9 mouse cellular contexts compared by ENCODE assay signal in genomic region chr4:135652966-135653607, GRCm38 (mm10). TPM values are rescaled to one million over a fixed set of nuclear protein-coding genes. Genes with fewer than 3 reads are reported as not detected.
DNase-seq lines count a peak whose midpoint lies in the region; ATAC-seq and TF ChIP-seq lines count a peak whose summit lies in the region.
"Had no signal": no experiment of that assay in that cellular context is flagged by ENCODE, and none has a peak within 500 bp of the region (broad histone marks: within the 10 kb centered on the region; RNA-seq: fewer than 3 reads in every experiment).

No protein-coding gene starts in this region.

- TF ChIP-seq POLR2A in MEL (IDR thresholded peaks at IDR 0.05; ENCODE audit: control insufficient read depth in 1 of 2, insufficient read depth in 1 of 2, low read depth in 1 of 2, low read length in 2 of 2, poor library complexity in 1 of 2), result no peak

- H3K79me2 ChIP-seq in MEL (ENCODE audit: control insufficient read depth, insufficient read depth, low read length, poor library complexity), result no peaks in the 10 kb centered on the region

- no peak for ATAC-seq in forebrain, embryonic 14.5 days
- no peak for ATAC-seq in forebrain, embryonic 16.5 days

- H3K4me2 ChIP-seq in forebrain, embryonic 14.5 days (ENCODE audit: low read length), result no peak overlapping the region
- no peak overlapping the region for H3K4me2 ChIP-seq in forebrain, embryonic 16.5 days (ENCODE audit: low read length)

- H3K4me3 ChIP-seq in forebrain, embryonic 14.5 days (ENCODE audit: low read depth, low read length), result no peak overlapping the region
- no peak overlapping the region for H3K4me3 ChIP-seq in forebrain, embryonic 16.5 days (replicated peaks; ENCODE audit: low read length)
- peak overlapping the region; percentile 26 to 53 for H3K4me3 ChIP-seq in MEL (ENCODE audit: control insufficient read depth in 1 of 2, insufficient read depth in 1 of 2, low read depth in 2 of 2, low read length in 2 of 2)
- no peak overlapping the region for H3K4me3 ChIP-seq in gastrocnemius, adult 2 months

- H3K36me3 ChIP-seq in forebrain, embryonic 14.5 days (ENCODE audit: control insufficient read depth, insufficient read depth, low read length), result no peaks in the 10 kb centered on the region
- H3K36me3 ChIP-seq in forebrain, embryonic 16.5 days (ENCODE audit: control insufficient read depth, insufficient read depth), result no peaks in the 10 kb centered on the region
- H3K36me3 ChIP-seq in MEL (ENCODE audit: control insufficient read depth in 1 of 2, insufficient read depth in 2 of 2, low read length in 2 of 2), result no peaks in the 10 kb centered on the region; a peak in 1 of 4 replicates

- no peaks in the 10 kb centered on the region for H3K9me3 ChIP-seq in forebrain, embryonic 14.5 days (replicated peaks; ENCODE audit: control insufficient read depth, low read length)
- H3K9me3 ChIP-seq in forebrain, embryonic 16.5 days (ENCODE audit: control insufficient read depth, low read length), result no peaks in the 10 kb centered on the region
- H3K9me3 ChIP-seq in MEL (replicated peaks; ENCODE audit: insufficient read depth, low read length), result no peaks in the 10 kb centered on the region

- H3K4me1 ChIP-seq in forebrain, embryonic 14.5 days (ENCODE audit: control insufficient read depth, insufficient read depth, low read length), result peaks cover 12% of the 10 kb centered on the region; the same call in 1 of the 2 replicates
- peaks cover 23% of the 10 kb centered on the region for H3K4me1 ChIP-seq in forebrain, embryonic 16.5 days (replicated peaks; ENCODE audit: control insufficient read depth, insufficient read depth, low read length)
- no peaks in the 10 kb centered on the region for H3K4me1 ChIP-seq in MEL (ENCODE audit: control insufficient read depth in 1 of 2, insufficient read depth in 2 of 2, low read length in 2 of 2)

- TF ChIP-seq CTCF in MEL (IDR thresholded peaks at IDR 0.05 in 2 of 3, conservative IDR thresholded peaks at IDR 0.05 in 1 of 3; ENCODE audit: control insufficient read depth in 1 of 3, insufficient read depth in 1 of 3, low read depth in 2 of 3, low read length in 3 of 3, poor library complexity in 1 of 3, severe bottlenecking in 1 of 3), result no peak
- no peak for TF ChIP-seq CTCF in gastrocnemius, adult 2 months (IDR thresholded peaks at IDR 0.05)

- WGBS in forebrain, embryonic 14.5 days, result 63% methylated on average over 11 of the region's 11 CpGs
- WGBS in forebrain, embryonic 16.5 days, result 57% methylated on average over 11 of the region's 11 CpGs

- peak; percentile 17 for DNase-seq in forebrain, embryonic 14.5 days (ENCODE audit: low spot score)
- DNase-seq in MEL (ENCODE audit: low read depth, low spot score), result no peak
- peak; percentile 89 for DNase-seq in gastrocnemius, adult 2 months
- peak; percentile 58 for DNase-seq in kidney, postnatal 10 days
- DNase-seq in spleen, adult 18-20 months, result no peak
- no peak for DNase-seq in urinary bladder, postnatal 25 days (ENCODE audit: low spot score)
- DNase-seq in left cerebral cortex, postnatal 14 days (ENCODE audit: low spot score in 2 of 2), result no peak
- DNase-seq: right cerebral cortex, postnatal 25 days had no signal

- no peak overlapping the region for H3K9ac ChIP-seq in forebrain, embryonic 14.5 days (ENCODE audit: low read length)
- H3K9ac ChIP-seq in forebrain, embryonic 16.5 days (replicated peaks; ENCODE audit: low read depth, low read length), result no peak overlapping the region
- H3K9ac ChIP-seq in MEL (ENCODE audit: control insufficient read depth, low read depth, low read length, poor library complexity, severe bottlenecking), result no peak overlapping the region

- no peak overlapping the region for H3K27ac ChIP-seq in forebrain, embryonic 14.5 days (ENCODE audit: low read depth, low read length)
- H3K27ac ChIP-seq in forebrain, embryonic 16.5 days (ENCODE audit: low read length), result no peak overlapping the region
- H3K27ac ChIP-seq in MEL (ENCODE audit: control insufficient read depth, low read depth, low read length), result no peak overlapping the region
- H3K27ac ChIP-seq in gastrocnemius, adult 2 months, result no peak overlapping the region

- intact Hi-C loops in gastrocnemius, adult 2 months (cut with DNase I), result no loop called here
- intact Hi-C loops in left cerebral cortex, postnatal 14 days (cut with DNase I), result no loop called here

- no peak for TF ChIP-seq RAD21 in MEL (IDR thresholded peaks at IDR 0.05; ENCODE audit: low read depth, low read length)

- H3K27me3 ChIP-seq in forebrain, embryonic 14.5 days (replicated peaks; ENCODE audit: control insufficient read depth, insufficient read depth, low read length), result no peaks in the 10 kb centered on the region
- no peaks in the 10 kb centered on the region for H3K27me3 ChIP-seq in forebrain, embryonic 16.5 days (replicated peaks; ENCODE audit: control insufficient read depth, insufficient read depth, low read length)
- H3K27me3 ChIP-seq in MEL (ENCODE audit: control insufficient read depth in 1 of 2, insufficient read depth in 2 of 2, low read length in 2 of 2), result no peaks in the 10 kb centered on the region; a peak in 1 of 4 replicates

- TF ChIP-seq EP300 in MEL (IDR thresholded peaks at IDR 0.05; ENCODE audit: low read depth in 1 of 2, low read length in 2 of 2), result no peak

TF ChIP-seq in MEL, 35 proteins besides CTCF, POLR2A, EP300 and RAD21:
- TF ChIP-seq CHD1 (IDR thresholded peaks at IDR 0.05; ENCODE audit: low read depth, low read length) (no peak), UBTF (IDR thresholded peaks at IDR 0.05; ENCODE audit: borderline replicate concordance, insufficient read depth, low read depth, low read length) (no peak), KAT2A (conservative IDR thresholded peaks at IDR 0.05; ENCODE audit: low read depth, low read length) (no peak), MAX (IDR thresholded peaks at IDR 0.05; ENCODE audit: low read length) (no peak), HCFC1 (IDR thresholded peaks at IDR 0.05; ENCODE audit: low read depth, low read length) (no peak), POLR2AphosphoS2 (IDR thresholded peaks at IDR 0.05; ENCODE audit: low read length) (no peak), MYB (IDR thresholded peaks at IDR 0.05; ENCODE audit: low read depth, low read length) (no peak), MYC (IDR thresholded peaks at IDR 0.05; ENCODE audit: low read depth, low read length) (no peak), SMC3 (IDR thresholded peaks at IDR 0.05; ENCODE audit: low read depth, low read length) (no peak), TBP (IDR thresholded peaks at IDR 0.05; ENCODE audit: low read depth, low read length) (no peak), JUND (IDR thresholded peaks at IDR 0.05; ENCODE audit: low read depth, low read length) (no peak), NELFE (IDR thresholded peaks at IDR 0.05; ENCODE audit: low read depth, low read length) (no peak), NRF1 (IDR thresholded peaks at IDR 0.05; ENCODE audit: insufficient read depth, low read depth, low read length, poor library complexity, severe bottlenecking) (no peak), TAL1 (IDR thresholded peaks at IDR 0.05; ENCODE audit: low read length) (no peak), ZKSCAN1 (IDR thresholded peaks at IDR 0.05; ENCODE audit: low read depth, low read length) (no peak), TCF12 (IDR thresholded peaks at IDR 0.05; ENCODE audit: low read depth, low read length) (no peak), MEF2A (IDR thresholded peaks at IDR 0.05; ENCODE audit: extremely low read depth, insufficient replicate concordance, low read depth, low read length, poor library complexity, severe bottlenecking) (no peak), USF1 (IDR thresholded peaks at IDR 0.05; ENCODE audit: low read depth, low read length) (no peak), POLR2AphosphoS5 (IDR thresholded peaks at IDR 0.05; ENCODE audit: borderline replicate concordance, low read depth, low read length) (no peak), GABPA (IDR thresholded peaks at IDR 0.05; ENCODE audit: low read depth, low read length) (no peak)
TF ChIP-seq in MEL: peak in this region for 0.

RNA-seq across cellular contexts. Expression of gene Ifnlr1, which starts 33.0 kb away (rescaled TPM):
- polyA plus RNA-seq in forebrain, embryonic 14.5 days (2014; fragmentation: Nextera tagmentation; extraction: Ambion mirVana), result 0.15 TPM in 1 of 2 replicates, not detected in the other
- polyA plus RNA-seq in forebrain, embryonic 16.5 days (2015; fragmentation: Nextera tagmentation; extraction: Ambion mirVana), result 0.16 and 0.18 TPM in 2 replicates
- not detected in 2 replicates for total RNA-seq in MEL (2012; rRNA removed)
- polyA plus RNA-seq in MEL (2012; ENCODE audit: insufficient read depth in 1 of 2, insufficient read length in 2 of 2, low read depth in 1 of 2, low replicate concordance in 2 of 2, missing spikeins in 1 of 2), result under 1 TPM in 1 of 2 experiments, not detected in 1; 0.03 TPM
- under 1 TPM; 0.17 to 0.31 TPM for total RNA-seq in gastrocnemius, adult 2 months (2021)
- total RNA-seq in left cerebral cortex, postnatal 14 days (2021), result under 1 TPM; 0.35 to 0.40 TPM

Comparison
In these comparisons a context has a peak if more than half of its experiments do, and no peak if none do; other contexts are left out.
1. DNase-seq: peak in forebrain, embryonic 14.5 days (single experiment), gastrocnemius, adult 2 months (single experiment) and kidney, postnatal 10 days (single experiment); none in MEL (single experiment), spleen, adult 18-20 months (0 of 2), urinary bladder, postnatal 25 days (single experiment) and left cerebral cortex, postnatal 14 days (0 of 2).
2. H3K4me3 ChIP-seq: peak in MEL (2 of 2); none in forebrain, embryonic 14.5 days (single experiment), forebrain, embryonic 16.5 days (single experiment) and gastrocnemius, adult 2 months (single experiment).